Mouse (Mus musculus) cerebellum, adult 18-20 months (tissue): ENCODE data around the gene Vti1a.

Experiments
- DNase-seq, 2 experiments: peaks; one replicate each; pipeline ENCODE4 v3.0.0; 2021

Gene Vti1a

GRCm38 (mm10) chr19:55316109-55316714, at the start of gene Vti1a:
Gene Vti1a (plus strand): TSS chr19:55316295.
- peak; percentile 85 to 93 for DNase-seq

- DNase-seq, result peak in 1 of 2 experiments; percentile 5
Observed at GRCm38 (mm10) chr19:55266786-55267185, 49.3 kb upstream of the Vti1a start.

GRCm38 (mm10) chr19:55268150-55268549, 47.9 kb upstream of the Vti1a start:
- no peak for DNase-seq

- DNase-seq, result no peak
Observed at GRCm38 (mm10) chr19:55269051-55269450, 47.0 kb upstream of the Vti1a start.

- no peak for DNase-seq
Observed at GRCm38 (mm10) chr19:55271448-55271847, 44.6 kb upstream of the Vti1a start.

- no peak for DNase-seq
Observed at GRCm38 (mm10) chr19:55273340-55273739, 42.8 kb upstream of the Vti1a start.

- DNase-seq, result no peak
Observed at GRCm38 (mm10) chr19:55276100-55276499, 40.0 kb upstream of the Vti1a start.

- DNase-seq, result no peak
Observed at GRCm38 (mm10) chr19:55276770-55277169, 39.3 kb upstream of the Vti1a start.

GRCm38 (mm10) chr19:55284093-55284492, 32.0 kb upstream of the Vti1a start:
- DNase-seq, result no peak

- no peak for DNase-seq
Observed at GRCm38 (mm10) chr19:55286034-55286433, 30.1 kb upstream of the Vti1a start.

GRCm38 (mm10) chr19:55288974-55289373, 27.1 kb upstream of the Vti1a start:
- DNase-seq, result no peak

- no peak for DNase-seq
Observed at GRCm38 (mm10) chr19:55290621-55291270, 25.3 kb upstream of the Vti1a start.

- DNase-seq, result no peak
Observed at GRCm38 (mm10) chr19:55292210-55292850, 23.8 kb upstream of the Vti1a start.

- DNase-seq, result no peak
Observed at GRCm38 (mm10) chr19:55293175-55293574, 22.9 kb upstream of the Vti1a start.

- DNase-seq, result no peak
Observed at GRCm38 (mm10) chr19:55295075-55295474, 21.0 kb upstream of the Vti1a start.

- no peak for DNase-seq
Observed at GRCm38 (mm10) chr19:55295556-55295955, 20.5 kb upstream of the Vti1a start.

GRCm38 (mm10) chr19:55296301-55296700, 19.8 kb upstream of the Vti1a start:
- DNase-seq, result no peak

- DNase-seq, result no peak
Observed at GRCm38 (mm10) chr19:55297489-55297888, 18.6 kb upstream of the Vti1a start.

GRCm38 (mm10) chr19:55297961-55298360, 18.1 kb upstream of the Vti1a start:
- DNase-seq, result no peak

- no peak for DNase-seq
Observed at GRCm38 (mm10) chr19:55299378-55299777, 16.7 kb upstream of the Vti1a start.

GRCm38 (mm10) chr19:55300525-55300924, 15.6 kb upstream of the Vti1a start:
- DNase-seq, result no peak

- DNase-seq, result no peak
Observed at GRCm38 (mm10) chr19:55305024-55305423, 11.1 kb upstream of the Vti1a start.

- no peak for DNase-seq
Observed at GRCm38 (mm10) chr19:55311874-55312273, 4.2 kb upstream of the Vti1a start.

GRCm38 (mm10) chr19:55313649-55314048, 2.4 kb upstream of the Vti1a start:
- no peak for DNase-seq
